Mouse (Mus musculus): ENCODE data around the gene Gm609. TPM values are rescaled to one million over a fixed set of nuclear protein-coding genes. Genes with fewer than 3 reads are reported as not detected.

Gene Gm609
- polyA plus RNA-seq, 1 experiment: not detected

GRCm38 (mm10) chr16:45402036-45402435 is 90.7 kb downstream of the Gm609 start:
- Histone ChIP-seq H3K4me3 (replicated peaks) (no peak overlapping the region), H3K4me1 (ENCODE audit: control insufficient read depth) (no peaks in the 10 kb centered on the region), H3K27me3 (ENCODE audit: control insufficient read depth) (no peaks in the 10 kb centered on the region), H3K9me3 (ENCODE audit: control insufficient read depth, low read length) (no peaks in the 10 kb centered on the region), H3K36me3 (ENCODE audit: control insufficient read depth) (no peaks in the 10 kb centered on the region)
- TF ChIP-seq TAL1 (IDR thresholded peaks at IDR 0.05; ENCODE audit: low read length) (no peak), GATA1 (IDR thresholded peaks at IDR 0.05; ENCODE audit: low read length) (no peak)

DNA sequence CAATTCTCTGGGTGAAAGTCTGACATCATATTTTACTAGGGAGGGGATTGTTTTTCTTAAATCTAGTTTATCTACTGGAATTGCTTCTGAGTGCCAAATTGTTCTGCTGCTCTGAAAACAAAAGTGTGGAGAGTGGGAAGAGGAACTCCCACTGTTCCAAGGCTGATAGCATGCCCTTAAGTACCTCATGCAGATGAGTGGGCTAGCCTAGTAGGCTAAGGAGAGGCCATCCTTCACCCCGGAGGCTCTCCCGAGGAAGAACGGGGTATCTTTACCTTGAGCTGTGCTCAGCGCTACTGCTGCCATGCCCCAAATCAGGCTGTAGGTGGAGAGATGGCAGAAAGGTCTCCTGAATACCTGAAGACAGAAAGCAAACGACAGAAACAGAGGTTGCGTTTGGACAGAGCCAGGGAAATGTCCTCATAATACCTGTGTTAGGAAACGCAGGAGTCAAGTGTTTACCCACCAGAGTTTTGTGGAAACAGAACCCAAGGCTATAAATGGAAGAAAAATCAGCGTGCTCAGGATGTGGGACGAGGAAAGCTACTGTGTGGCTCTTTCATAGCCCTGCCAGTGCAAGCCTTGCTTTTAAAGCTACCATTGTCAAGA is 92.7 kb downstream of the Gm609 start:
- H3K9me3 ChIP-seq (ENCODE audit: control insufficient read depth, low read length): no peaks in the 10 kb centered on the region
- no peaks in the 10 kb centered on the region for H3K4me1 ChIP-seq (ENCODE audit: control insufficient read depth)
- TF ChIP-seq TAL1 (IDR thresholded peaks at IDR 0.05; ENCODE audit: low read length): no peak
- TF ChIP-seq GATA1 (IDR thresholded peaks at IDR 0.05; ENCODE audit: low read length): no peak
- H3K27me3 ChIP-seq (ENCODE audit: control insufficient read depth): no peaks in the 10 kb centered on the region
- H3K36me3 ChIP-seq (ENCODE audit: control insufficient read depth): no peaks in the 10 kb centered on the region
- no peak overlapping the region for H3K4me3 ChIP-seq (replicated peaks)

DNA sequence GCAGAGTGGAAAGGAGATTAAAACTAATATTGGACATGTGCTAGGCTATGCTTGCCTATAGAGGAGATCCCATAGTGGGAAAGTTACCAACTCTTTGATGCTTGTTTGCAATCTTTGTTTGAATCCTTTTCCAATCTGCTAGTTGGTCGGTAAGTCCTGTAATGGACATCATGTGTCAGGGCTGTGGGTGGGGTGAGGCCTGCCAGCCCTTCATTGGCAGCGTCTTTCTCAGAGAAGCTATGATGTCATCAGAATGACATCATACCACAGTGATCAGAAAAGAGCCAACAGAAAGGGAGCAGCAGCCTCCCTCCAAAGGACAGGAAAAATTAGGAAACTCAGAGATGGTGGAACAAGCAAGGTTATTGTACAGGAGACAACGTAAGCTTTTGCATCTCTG is 93.4 kb downstream of the Gm609 start:
- H3K27me3 ChIP-seq (ENCODE audit: control insufficient read depth): no peaks in the 10 kb centered on the region
- no peak for TF ChIP-seq GATA1 (IDR thresholded peaks at IDR 0.05; ENCODE audit: low read length)
- no peaks in the 10 kb centered on the region for H3K9me3 ChIP-seq (ENCODE audit: control insufficient read depth, low read length)
- no peaks in the 10 kb centered on the region for H3K4me1 ChIP-seq (ENCODE audit: control insufficient read depth)
- H3K36me3 ChIP-seq (ENCODE audit: control insufficient read depth): no peaks in the 10 kb centered on the region
- H3K4me3 ChIP-seq (replicated peaks): no peak overlapping the region

- Histone ChIP-seq H3K9me3 (ENCODE audit: control insufficient read depth, low read length) (no peaks in the 10 kb centered on the region), H3K4me3 (replicated peaks) (no peak overlapping the region), H3K27me3 (ENCODE audit: control insufficient read depth) (no peaks in the 10 kb centered on the region), H3K4me1 (ENCODE audit: control insufficient read depth) (no peaks in the 10 kb centered on the region), H3K36me3 (ENCODE audit: control insufficient read depth) (no peaks in the 10 kb centered on the region)
- no peak for TF ChIP-seq TAL1 (IDR thresholded peaks at IDR 0.05; ENCODE audit: low read length)
- TF ChIP-seq GATA1 (IDR thresholded peaks at IDR 0.05; ENCODE audit: low read length): no peak
These were observed 95.3 kb downstream of the Gm609 start for GRCm38 (mm10) chr16:45397440-45397839.

DNA sequence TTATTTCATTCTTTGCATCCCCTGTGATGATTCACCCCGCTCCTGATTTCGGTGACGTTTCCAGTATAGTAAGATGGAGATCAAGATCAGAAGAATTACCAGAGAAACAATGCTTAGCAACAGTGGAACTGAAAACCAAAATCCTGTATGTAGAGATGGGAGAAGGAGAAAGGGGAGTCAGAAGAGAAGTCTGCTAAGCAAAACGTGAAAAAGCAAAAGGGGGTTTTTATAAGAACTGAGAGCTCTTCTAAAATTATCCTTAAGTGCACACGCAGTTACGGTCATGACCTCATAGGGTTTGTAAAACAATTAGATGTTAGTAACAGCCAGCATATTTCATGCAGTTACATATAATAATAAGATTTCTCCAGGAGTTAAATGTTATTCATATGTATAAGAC is 100.5 kb downstream of the Gm609 start:
- Histone ChIP-seq H3K9me3 (ENCODE audit: control insufficient read depth, low read length) (no peaks in the 10 kb centered on the region), H3K4me1 (ENCODE audit: control insufficient read depth) (no peaks in the 10 kb centered on the region), H3K36me3 (ENCODE audit: control insufficient read depth) (no peaks in the 10 kb centered on the region), H3K4me3 (replicated peaks) (no peak overlapping the region), H3K27me3 (ENCODE audit: control insufficient read depth) (no peaks in the 10 kb centered on the region)
- no peak for TF ChIP-seq TAL1 (IDR thresholded peaks at IDR 0.05; ENCODE audit: low read length)
- no peak for TF ChIP-seq GATA1 (IDR thresholded peaks at IDR 0.05; ENCODE audit: low read length)

GRCm38 (mm10) chr16:45391680-45392079 is 101.1 kb downstream of the Gm609 start:
- TF ChIP-seq TAL1 (IDR thresholded peaks at IDR 0.05; ENCODE audit: low read length) (no peak), GATA1 (IDR thresholded peaks at IDR 0.05; ENCODE audit: low read length) (no peak)
- no peak overlapping the region for H3K4me3 ChIP-seq (replicated peaks)
- no peaks in the 10 kb centered on the region for H3K27me3 ChIP-seq (ENCODE audit: control insufficient read depth)
- H3K9me3 ChIP-seq (ENCODE audit: control insufficient read depth, low read length): no peaks in the 10 kb centered on the region
- no peaks in the 10 kb centered on the region for H3K36me3 ChIP-seq (ENCODE audit: control insufficient read depth)
- H3K4me1 ChIP-seq (ENCODE audit: control insufficient read depth): no peaks in the 10 kb centered on the region

GRCm38 (mm10) chr16:45390286-45390956 is 102.3 kb downstream of the Gm609 start:
- Histone ChIP-seq H3K4me1 (ENCODE audit: control insufficient read depth) (no peaks in the 10 kb centered on the region), H3K36me3 (ENCODE audit: control insufficient read depth) (no peaks in the 10 kb centered on the region), H3K27me3 (ENCODE audit: control insufficient read depth) (no peaks in the 10 kb centered on the region), H3K9me3 (ENCODE audit: control insufficient read depth, low read length) (no peaks in the 10 kb centered on the region), H3K4me3 (replicated peaks) (no peak overlapping the region)
- TF ChIP-seq GATA1 (IDR thresholded peaks at IDR 0.05; ENCODE audit: low read length) (no peak), TAL1 (IDR thresholded peaks at IDR 0.05; ENCODE audit: low read length) (no peak)

DNA sequence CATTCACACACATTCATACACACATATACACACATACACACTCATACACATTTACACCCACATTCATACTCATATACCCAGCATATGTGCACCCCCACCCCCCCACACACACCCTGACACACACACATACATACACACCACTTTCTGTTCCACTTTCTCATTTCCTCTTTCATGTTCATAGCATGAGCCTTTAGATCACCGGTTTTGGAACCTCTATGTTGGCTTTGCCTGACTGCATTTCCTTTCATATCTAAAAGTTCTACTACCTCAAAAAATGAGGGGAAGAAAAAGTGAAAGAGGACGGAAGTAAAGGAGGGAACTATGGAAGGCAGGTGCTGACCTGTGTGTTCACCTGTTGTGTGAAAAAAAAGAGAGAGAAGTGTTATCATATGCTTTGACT is 102.9 kb downstream of the Gm609 start:
- Histone ChIP-seq H3K4me1 (ENCODE audit: control insufficient read depth) (no peaks in the 10 kb centered on the region), H3K9me3 (ENCODE audit: control insufficient read depth, low read length) (no peaks in the 10 kb centered on the region), H3K27me3 (ENCODE audit: control insufficient read depth) (no peaks in the 10 kb centered on the region), H3K4me3 (replicated peaks) (no peak overlapping the region), H3K36me3 (ENCODE audit: control insufficient read depth) (no peaks in the 10 kb centered on the region)
- TF ChIP-seq TAL1 (IDR thresholded peaks at IDR 0.05; ENCODE audit: low read length) (no peak), GATA1 (IDR thresholded peaks at IDR 0.05; ENCODE audit: low read length) (no peak)

DNA sequence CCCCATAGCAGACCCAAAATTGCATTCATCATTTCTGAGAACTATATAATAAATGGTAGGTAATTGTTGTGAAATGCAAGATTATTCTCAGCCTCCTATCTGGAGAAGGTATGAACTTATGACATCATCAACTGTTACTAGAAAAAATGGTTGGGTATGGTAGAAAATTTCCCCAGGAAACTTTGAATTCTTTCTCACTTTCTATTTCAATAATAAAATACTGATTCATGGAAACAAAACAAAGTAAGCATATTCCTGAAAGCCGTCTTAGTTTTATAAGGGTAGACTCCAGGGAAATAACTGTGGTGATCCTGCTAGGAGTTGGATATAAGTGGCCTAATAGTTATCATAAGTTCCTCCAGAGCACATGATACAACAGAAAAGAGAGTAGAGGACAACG is 103.7 kb downstream of the Gm609 start:
- H3K4me1 ChIP-seq (ENCODE audit: control insufficient read depth): no peaks in the 10 kb centered on the region
- H3K4me3 ChIP-seq (replicated peaks): no peak overlapping the region
- H3K9me3 ChIP-seq (ENCODE audit: control insufficient read depth, low read length): no peaks in the 10 kb centered on the region
- H3K27me3 ChIP-seq (ENCODE audit: control insufficient read depth): no peaks in the 10 kb centered on the region
- TF ChIP-seq GATA1 (IDR thresholded peaks at IDR 0.05; ENCODE audit: low read length) (no peak), TAL1 (IDR thresholded peaks at IDR 0.05; ENCODE audit: low read length) (no peak)
- H3K36me3 ChIP-seq (ENCODE audit: control insufficient read depth): no peaks in the 10 kb centered on the region
